In genomic region chr1:181257585-181258555, GRCm38 (mm10) we compare ENCODE assay signal across 8 mouse cellular contexts. TPM values are rescaled to one million over a fixed set of nuclear protein-coding genes. Genes with fewer than 3 reads are reported as not detected.
DNase-seq lines count a peak whose midpoint lies in the region; ATAC-seq and TF ChIP-seq lines count a peak whose summit lies in the region.

No protein-coding gene starts in this region.

- no peak for ATAC-seq in hindbrain, embryonic 16.5 days
- no peak for ATAC-seq in heart, embryonic 16.5 days (replicated peaks; ENCODE audit: extremely low read depth, insufficient read depth, low FRiP score)
- ATAC-seq in liver, embryonic 11.5 days (replicated peaks; ENCODE audit: low FRiP score): no peak
- peak; percentile 63 for ATAC-seq in stomach, postnatal 0 days (ENCODE audit: low FRiP score, low TSS enrichment)

- intact Hi-C loops in left cerebral cortex, postnatal 25 days (cut with DNase I): no loop called here

- H3K4me2 ChIP-seq in hindbrain, embryonic 16.5 days (ENCODE audit: low read length): no peak overlapping the region
- peak overlapping the region; percentile 86; the same call in 1 of the 2 replicates for H3K4me2 ChIP-seq in heart, embryonic 16.5 days (ENCODE audit: low read depth, low read length)
- peak overlapping the region; percentile 88 for H3K4me2 ChIP-seq in liver, embryonic 11.5 days
- peak overlapping the region; percentile 76 for H3K4me2 ChIP-seq in stomach, postnatal 0 days (replicated peaks; ENCODE audit: low read depth)

- peaks cover 25% of the 10 kb centered on the region for H3K27me3 ChIP-seq in hindbrain, embryonic 10.5 days (ENCODE audit: insufficient read depth, poor library complexity, severe bottlenecking)
- no peaks in the 10 kb centered on the region for H3K27me3 ChIP-seq in hindbrain, embryonic 16.5 days (replicated peaks; ENCODE audit: control insufficient read depth, insufficient read depth, low read length)
- H3K27me3 ChIP-seq in heart, embryonic 16.5 days (ENCODE audit: control insufficient read depth, insufficient read depth, low read length): no peaks in the 10 kb centered on the region
- H3K27me3 ChIP-seq in liver, embryonic 11.5 days (replicated peaks; ENCODE audit: control insufficient read depth, insufficient read depth, low read length): no peaks in the 10 kb centered on the region
- no peaks in the 10 kb centered on the region for H3K27me3 ChIP-seq in stomach, postnatal 0 days (ENCODE audit: control insufficient read depth, insufficient read depth, low read length)

- no peaks in the 10 kb centered on the region for H3K36me3 ChIP-seq in hindbrain, embryonic 10.5 days
- no peaks in the 10 kb centered on the region for H3K36me3 ChIP-seq in hindbrain, embryonic 16.5 days (ENCODE audit: control insufficient read depth, insufficient read depth, low read length)
- no peaks in the 10 kb centered on the region for H3K36me3 ChIP-seq in heart, embryonic 16.5 days (ENCODE audit: control insufficient read depth, insufficient read depth)
- H3K36me3 ChIP-seq in liver, embryonic 11.5 days (ENCODE audit: control insufficient read depth, insufficient read depth, low read length): no peaks in the 10 kb centered on the region
- H3K36me3 ChIP-seq in stomach, postnatal 0 days (ENCODE audit: control insufficient read depth, insufficient read depth, low read length): no peaks in the 10 kb centered on the region

- TF ChIP-seq POLR2A in bone marrow macrophage, adult 2 months (IDR thresholded peaks at IDR 0.05; ENCODE audit: borderline replicate concordance, low read depth, low read length): no peak

- 72% methylated on average over 20 of the region's 20 CpGs for WGBS in hindbrain, embryonic 10.5 days
- WGBS in hindbrain, embryonic 16.5 days: 76% methylated on average over 20 of the region's 20 CpGs
- WGBS in heart, embryonic 16.5 days: 66% methylated on average over 20 of the region's 20 CpGs
- WGBS in liver, embryonic 11.5 days: 53% methylated on average over 20 of the region's 20 CpGs
- 56% methylated on average over 20 of the region's 20 CpGs for WGBS in stomach, postnatal 0 days

- H3K4me1 ChIP-seq in hindbrain, embryonic 10.5 days (replicated peaks): peaks cover 72% of the 10 kb centered on the region
- peaks cover 12% of the 10 kb centered on the region for H3K4me1 ChIP-seq in hindbrain, embryonic 16.5 days (ENCODE audit: control insufficient read depth, insufficient read depth, low read depth, low read length)
- H3K4me1 ChIP-seq in bone marrow macrophage, adult 2 months (ENCODE audit: control insufficient read depth, insufficient read depth, low read length): peaks cover 40% of the 10 kb centered on the region
- H3K4me1 ChIP-seq in heart, embryonic 16.5 days (ENCODE audit: control insufficient read depth, insufficient read depth, low read length): peaks cover 27% of the 10 kb centered on the region
- peaks cover 71% of the 10 kb centered on the region for H3K4me1 ChIP-seq in liver, embryonic 11.5 days (replicated peaks; ENCODE audit: control insufficient read depth, insufficient read depth, low read length)
- peaks cover 3% of the 10 kb centered on the region for H3K4me1 ChIP-seq in stomach, postnatal 0 days (replicated peaks; ENCODE audit: control insufficient read depth, insufficient read depth)

- no peak overlapping the region for H3K4me3 ChIP-seq in hindbrain, embryonic 10.5 days
- H3K4me3 ChIP-seq in hindbrain, embryonic 16.5 days (ENCODE audit: low read length): no peak overlapping the region
- H3K4me3 ChIP-seq in bone marrow macrophage, adult 2 months (ENCODE audit: insufficient read depth, low read length): peak overlapping the region; percentile 43
- H3K4me3 ChIP-seq in heart, embryonic 16.5 days (ENCODE audit: low read length): no peak overlapping the region
- H3K4me3 ChIP-seq in liver, embryonic 11.5 days (ENCODE audit: low read depth, low read length): peak overlapping the region; percentile 51; the same call in 1 of the 2 replicates
- no peak overlapping the region; the same call in 1 of the 2 replicates for H3K4me3 ChIP-seq in stomach, postnatal 0 days (ENCODE audit: low read depth, low read length)

- DNase-seq in hindbrain, embryonic 10.5 days (ENCODE audit: low spot score): no peak
- DNase-seq in liver, embryonic 11.5 days (ENCODE audit: low spot score): no peak
- DNase-seq in stomach, postnatal 0 days (ENCODE audit: low spot score): peak; percentile 62
- DNase-seq in left cerebral cortex, postnatal 25 days (ENCODE audit: low spot score in 2 of 2): no peak
- DNase-seq in layer of hippocampus, adult 18-20 months (ENCODE audit: low spot score in 2 of 2): no peak

- no peak for TF ChIP-seq CTCF in bone marrow macrophage, adult 2 months (IDR thresholded peaks at IDR 0.05; ENCODE audit: low read depth, low read length)
- no peak for TF ChIP-seq CTCF in stomach, postnatal 0 days (IDR thresholded peaks at IDR 0.05; ENCODE audit: low read depth)

- peak overlapping the region; percentile 87 for H3K27ac ChIP-seq in hindbrain, embryonic 10.5 days
- no peak overlapping the region for H3K27ac ChIP-seq in hindbrain, embryonic 16.5 days (ENCODE audit: low read depth, low read length)
- peak overlapping the region; percentile 92 for H3K27ac ChIP-seq in bone marrow macrophage, adult 2 months (ENCODE audit: insufficient read depth, low read depth, low read length)
- H3K27ac ChIP-seq in heart, embryonic 16.5 days (ENCODE audit: low read length): peak overlapping the region; percentile 74
- H3K27ac ChIP-seq in liver, embryonic 11.5 days (ENCODE audit: low read depth, low read length): peak overlapping the region; percentile 99
- H3K27ac ChIP-seq in stomach, postnatal 0 days (replicated peaks): peak overlapping the region; percentile 96

- TF ChIP-seq EP300 in stomach, postnatal 0 days (optimal IDR thresholded peaks at IDR 0.05): no peak

- peaks cover 1% of the 10 kb centered on the region; the same call in 1 of the 2 replicates for H3K9me3 ChIP-seq in hindbrain, embryonic 10.5 days
- no peaks in the 10 kb centered on the region for H3K9me3 ChIP-seq in hindbrain, embryonic 16.5 days (ENCODE audit: control insufficient read depth, low read length)
- H3K9me3 ChIP-seq in heart, embryonic 16.5 days (replicated peaks; ENCODE audit: control insufficient read depth, low read length): no peaks in the 10 kb centered on the region
- no peaks in the 10 kb centered on the region for H3K9me3 ChIP-seq in liver, embryonic 11.5 days (ENCODE audit: control insufficient read depth, low read length)
- no peaks in the 10 kb centered on the region for H3K9me3 ChIP-seq in stomach, postnatal 0 days (ENCODE audit: control insufficient read depth, low read length)

- H3K9ac ChIP-seq in hindbrain, embryonic 16.5 days (ENCODE audit: low read depth, low read length): no peak overlapping the region
- H3K9ac ChIP-seq in heart, embryonic 16.5 days (ENCODE audit: low read length): peak overlapping the region; percentile 76; the same call in 1 of the 2 replicates
- H3K9ac ChIP-seq in liver, embryonic 11.5 days (ENCODE audit: low read depth, low read length): peak overlapping the region; percentile 75
- H3K9ac ChIP-seq in stomach, postnatal 0 days (ENCODE audit: low read length): peak overlapping the region; percentile 41; the same call in 1 of the 2 replicates

RNA-seq across cellular contexts. Expression of gene Wdr26, which starts 46.1 kb away (rescaled TPM):
- 25.6 and 30.3 TPM in 2 replicates for polyA plus RNA-seq in hindbrain, embryonic 10.5 days (2016; fragmentation: Nextera tagmentation; extraction: Ambion mirVana)
- 29.5 and 30.0 TPM in 2 replicates for polyA plus RNA-seq in hindbrain, embryonic 16.5 days (2015; fragmentation: Nextera tagmentation; extraction: Ambion mirVana)
- polyA plus RNA-seq in bone marrow macrophage, adult 2 months (2012; ENCODE audit: insufficient read depth, insufficient read length, missing spikeins): 226 and 227 TPM in 2 replicates
- polyA plus RNA-seq in heart, embryonic 16.5 days (2015; fragmentation: Nextera tagmentation; extraction: Ambion mirVana): 22.7 and 24.3 TPM in 2 replicates
- 33.8 and 40.0 TPM in 2 replicates for polyA plus RNA-seq in liver, embryonic 11.5 days (2014; fragmentation: Nextera tagmentation; extraction: Ambion mirVana)
- polyA plus RNA-seq in stomach, postnatal 0 days (2015; fragmentation: Nextera tagmentation; extraction: Ambion mirVana): 42.1 and 45.4 TPM in 2 replicates
- 100 to 1,000 TPM; 106 to 119 TPM for total RNA-seq in left cerebral cortex, postnatal 25 days (2021)
- total RNA-seq in layer of hippocampus, adult 18-20 months (2021): 100 to 1,000 TPM in 1 of 2 experiments, 10 to 100 TPM in 1; 96.1 to 106 TPM

Comparison
In these comparisons a context has a peak if more than half of its experiments do, and no peak if none do; other contexts are left out.
1. H3K4me3 ChIP-seq: peak in bone marrow macrophage, adult 2 months (single experiment) and liver, embryonic 11.5 days (single experiment); none in hindbrain, embryonic 10.5 days (single experiment), hindbrain, embryonic 16.5 days (single experiment), heart, embryonic 16.5 days (single experiment) and stomach, postnatal 0 days (single experiment).